Mouse (Mus musculus) cerebellum, postnatal 4 days (tissue): ENCODE measurements around the gene Ccdc57.

Source experiments
- DNase-seq, 2 experiments: peaks; one replicate each; pipeline ENCODE4 v3.0.0; 2022; ENCODE audit warnings: low spot score in 2 of 2, mixed read lengths in 1 of 2

The Ccdc57 gene

DNA sequence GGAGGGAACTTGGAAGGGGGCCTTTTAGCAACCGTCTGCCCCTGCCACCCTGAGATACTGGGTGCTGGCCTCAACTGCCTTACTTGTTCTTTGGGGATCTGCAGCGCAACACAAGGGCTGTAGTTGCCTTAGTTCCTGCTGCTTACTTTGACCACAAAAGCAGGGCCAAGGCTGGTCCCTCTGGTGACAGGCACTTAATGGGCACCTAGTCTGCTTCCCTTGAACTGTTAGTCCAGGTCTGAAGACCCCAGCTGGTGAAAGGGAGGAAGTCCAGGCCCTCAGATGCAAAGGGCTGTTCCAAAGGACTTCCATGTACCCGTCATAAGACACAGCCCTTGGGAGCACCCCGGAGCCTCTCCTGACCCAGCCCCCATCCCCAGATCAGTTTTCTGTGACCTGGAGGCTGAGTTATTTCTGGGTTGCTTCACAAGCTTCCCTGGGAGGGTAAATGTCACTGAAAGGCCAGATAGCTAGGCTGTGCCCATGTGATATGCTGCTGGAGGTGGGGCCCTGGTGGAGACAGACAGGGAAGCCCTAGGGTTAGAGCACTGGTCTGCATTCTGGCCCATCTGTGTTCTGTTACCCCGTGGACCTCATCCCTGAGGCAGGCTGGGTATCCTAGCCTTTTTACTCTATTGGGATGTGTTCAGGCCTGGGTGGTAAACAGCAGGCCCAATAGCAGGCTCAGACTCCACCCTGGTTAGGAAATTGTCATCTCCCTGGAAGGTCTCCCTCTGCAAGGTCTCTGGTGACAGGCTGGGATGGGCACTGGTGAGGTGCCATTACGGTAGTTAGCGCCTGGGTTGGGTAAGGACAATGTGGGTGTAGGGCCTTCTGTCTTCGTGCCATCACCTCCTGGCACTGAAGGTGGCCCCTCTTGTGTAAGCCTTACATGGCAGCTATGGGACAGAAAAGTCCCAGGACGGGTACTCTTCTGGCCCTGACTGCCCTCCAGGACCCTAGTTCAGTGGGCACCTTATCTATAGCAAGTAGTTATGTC lies 19.4 kb upstream of the Ccdc57 start:
- DNase-seq: no peak

DNA sequence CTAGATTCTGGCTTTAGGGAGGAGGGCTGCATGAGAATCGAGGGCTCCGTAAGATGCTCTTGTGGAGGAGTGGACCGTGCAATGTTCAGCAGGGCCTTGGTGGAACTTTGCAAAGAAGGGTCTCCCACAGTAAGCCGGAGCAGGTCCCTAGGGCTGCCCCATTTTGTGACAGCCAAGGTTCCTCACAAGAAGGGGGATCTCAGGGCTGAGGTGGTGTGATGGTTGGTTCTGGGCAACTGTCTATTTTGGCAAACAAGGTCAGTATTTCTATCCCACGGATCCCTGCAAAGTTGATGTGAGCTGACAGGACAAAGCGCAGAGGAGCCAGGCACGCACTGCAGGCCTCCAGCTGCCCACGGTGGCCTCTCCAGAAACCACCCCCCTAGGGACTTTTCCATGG lies 18.6 kb upstream of the Ccdc57 start:
- DNase-seq: no peak

GRCm38 (mm10) chr11:120950281-120951202 lies 17.9 kb upstream of the Ccdc57 start:
- peak in 1 of 2 experiments; percentile 71 for DNase-seq

DNA sequence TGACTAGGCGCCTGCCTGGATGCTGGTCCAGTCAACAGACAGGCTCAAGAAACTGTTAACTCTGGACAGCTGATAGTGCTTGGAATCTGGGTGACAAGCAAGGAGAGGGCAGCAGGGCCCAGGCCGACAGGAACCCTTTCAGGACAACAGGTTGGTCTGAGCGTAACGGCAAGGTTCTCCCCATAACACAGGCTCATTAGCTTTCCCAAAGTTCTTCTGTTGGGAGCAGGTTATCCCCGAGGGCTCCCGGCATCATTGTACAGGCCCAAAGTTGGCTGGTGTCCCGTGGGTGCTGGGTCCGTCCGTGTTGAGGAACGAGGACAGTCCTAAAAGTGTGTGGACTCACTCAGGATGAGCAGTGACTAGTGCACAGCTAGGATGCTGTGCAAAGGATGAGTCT lies 17.2 kb upstream of the Ccdc57 start:
- DNase-seq: no peak

GRCm38 (mm10) chr11:120948861-120949851 lies 16.5 kb upstream of the Ccdc57 start:
- no peak for DNase-seq

- DNase-seq: no peak
Measured at GRCm38 (mm10) chr11:120948328-120948727, 15.7 kb upstream of the Ccdc57 start, which contains the start of gene Slc16a3. Gene Slc16a3, plus strand, starts transcription at chr11:120948480.

DNA sequence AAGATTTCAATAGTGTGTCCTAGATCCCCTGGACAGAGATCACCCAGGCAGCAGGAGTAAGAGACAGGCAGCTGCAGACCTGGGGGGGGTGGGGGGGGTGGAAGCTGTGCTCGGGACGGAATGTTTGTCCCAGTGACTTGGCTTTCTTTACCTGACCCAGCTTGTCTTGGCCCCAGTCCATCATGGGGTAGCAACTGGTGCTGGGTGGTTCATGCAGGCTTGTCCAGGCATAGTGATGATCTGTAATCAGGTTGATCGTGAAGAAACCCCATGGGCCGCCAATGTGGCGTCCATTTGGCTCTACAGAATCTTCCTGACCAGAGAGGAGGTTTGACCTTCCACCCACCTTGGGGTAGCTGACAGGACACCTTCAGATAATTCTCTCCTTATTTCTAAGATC lies 13.3 kb upstream of the Ccdc57 start:
- DNase-seq: no peak

DNA sequence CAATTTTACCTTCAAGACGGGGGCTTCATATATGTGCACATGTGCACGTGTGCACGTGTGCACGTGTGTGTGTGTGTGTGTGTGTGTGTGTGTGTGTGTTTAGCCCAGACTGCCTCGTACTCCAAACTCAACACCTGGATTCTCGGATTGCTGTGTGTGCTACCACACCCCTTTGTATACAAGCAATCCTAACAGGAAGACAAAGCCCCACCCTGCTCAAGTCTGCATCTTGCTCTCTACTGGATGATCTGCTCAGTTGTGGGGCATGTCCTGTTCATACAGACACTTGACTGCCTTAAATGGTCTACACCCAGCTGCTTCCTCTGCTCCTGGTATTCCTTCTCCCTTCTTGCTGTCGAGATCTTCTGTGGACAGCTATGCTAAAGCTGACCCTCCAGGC lies 12.6 kb upstream of the Ccdc57 start:
- DNase-seq: no peak

- DNase-seq: no peak
Measured at GRCm38 (mm10) chr11:120940959-120941358, 8.3 kb upstream of the Ccdc57 start.

GRCm38 (mm10) chr11:120939712-120940341 lies 7.2 kb upstream of the Ccdc57 start:
- no peak for DNase-seq

DNA sequence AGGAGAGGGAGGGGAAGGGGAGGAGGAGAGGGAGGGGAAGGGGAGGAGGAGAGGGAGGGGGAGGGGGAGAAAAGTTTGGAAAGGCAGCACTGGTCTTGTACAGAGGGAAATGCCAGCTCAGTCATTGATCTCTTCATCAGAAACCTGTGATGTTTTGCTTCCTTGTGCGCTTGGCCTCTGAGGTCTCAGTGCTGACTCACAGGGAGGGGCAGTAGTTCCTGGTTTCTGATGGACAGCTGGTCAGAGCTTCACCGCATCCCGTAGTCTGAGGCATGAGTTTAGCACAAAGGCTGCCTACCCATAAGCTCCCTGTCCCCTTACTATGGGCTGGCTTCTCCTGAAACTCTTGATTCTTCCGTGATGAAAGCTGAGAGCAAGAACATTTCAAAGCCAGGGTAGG lies 6.1 kb upstream of the Ccdc57 start:
- DNase-seq: no peak

DNA sequence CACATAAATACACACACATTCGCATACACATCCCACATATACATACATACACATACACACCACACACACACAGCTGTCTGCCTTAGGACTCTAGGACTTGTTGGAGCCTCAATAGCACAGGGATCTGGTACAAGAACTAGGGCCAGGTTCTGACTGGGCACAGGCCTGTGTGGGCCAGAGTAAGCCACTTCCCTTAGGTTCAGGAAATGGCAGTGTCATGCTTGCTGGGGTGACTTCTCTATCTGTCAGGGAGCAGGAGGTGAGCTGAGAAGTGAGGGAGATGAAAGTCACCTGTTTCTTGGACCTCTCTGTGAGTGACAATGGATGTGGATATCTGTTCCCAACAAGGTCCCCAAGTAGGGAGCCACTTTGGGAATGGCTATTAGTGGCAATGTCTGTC lies 5.3 kb upstream of the Ccdc57 start:
- DNase-seq: no peak

GRCm38 (mm10) chr11:120931479-120931878 lies 1.2 kb downstream of the Ccdc57 start:
- no peak for DNase-seq

DNA sequence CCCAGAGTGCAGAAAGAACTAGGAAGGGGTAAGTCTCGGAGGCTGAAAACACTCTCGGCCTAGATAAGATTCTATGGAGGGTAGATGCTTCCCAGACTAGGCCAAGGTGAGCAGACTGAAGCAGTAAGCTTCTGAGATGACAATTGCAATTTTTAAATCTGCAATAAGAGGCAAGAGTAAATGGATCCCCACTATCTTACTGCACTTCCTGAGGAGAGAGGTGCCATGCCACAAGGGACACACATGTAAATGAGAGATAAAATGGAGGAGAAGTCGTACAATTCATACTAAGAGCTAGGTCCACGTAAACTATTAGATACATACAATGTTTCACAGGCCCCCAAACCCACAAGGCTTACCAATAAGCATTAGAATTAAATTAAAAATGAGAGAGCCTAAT lies 4.2 kb downstream of the Ccdc57 start:
- DNase-seq: no peak

DNA sequence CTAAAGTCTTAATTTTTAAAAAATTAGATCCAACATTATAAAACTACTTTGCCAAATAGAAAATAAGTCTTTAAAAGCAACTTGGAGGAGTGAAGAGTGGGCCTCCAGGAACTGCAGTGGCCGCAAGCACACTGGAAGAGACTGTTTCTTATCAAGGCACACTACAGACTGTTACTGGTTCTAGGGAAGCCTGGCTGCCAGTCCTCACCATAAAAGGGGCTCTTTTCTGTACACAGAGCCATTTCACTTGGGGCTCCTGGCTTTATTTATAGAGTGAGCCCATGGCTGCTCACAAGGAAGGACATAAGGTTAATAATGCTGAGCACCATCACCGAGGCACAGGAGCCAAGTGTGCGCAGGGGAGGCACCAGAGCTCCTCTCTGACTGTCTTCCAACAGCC lies 10.1 kb downstream of the Ccdc57 start:
- DNase-seq: no peak

DNA sequence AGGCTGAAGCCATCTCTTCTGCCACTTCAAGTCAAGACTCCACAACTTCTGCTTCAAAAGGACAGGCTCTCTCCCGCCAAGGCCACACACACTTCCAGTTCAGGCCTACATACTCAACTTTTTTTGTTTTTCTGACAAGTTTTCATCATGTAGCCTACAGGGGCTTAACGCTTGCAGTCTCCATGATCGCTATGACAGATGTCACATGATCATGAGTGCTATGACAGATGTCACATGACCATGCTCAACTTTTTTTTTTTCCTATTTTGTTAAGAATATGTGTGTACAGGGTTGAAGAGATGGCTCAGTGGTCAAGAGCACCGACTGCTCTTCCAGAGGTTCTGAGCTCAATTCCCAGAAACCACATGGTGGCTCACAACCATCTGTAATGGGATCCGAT lies 14.9 kb downstream of the Ccdc57 start:
- no peak for DNase-seq

- no peak for DNase-seq
Measured at GRCm38 (mm10) chr11:120916477-120916876, 16.2 kb downstream of the Ccdc57 start.

- DNase-seq: no peak
Measured at GRCm38 (mm10) chr11:120913796-120914195, 18.9 kb downstream of the Ccdc57 start.

DNA sequence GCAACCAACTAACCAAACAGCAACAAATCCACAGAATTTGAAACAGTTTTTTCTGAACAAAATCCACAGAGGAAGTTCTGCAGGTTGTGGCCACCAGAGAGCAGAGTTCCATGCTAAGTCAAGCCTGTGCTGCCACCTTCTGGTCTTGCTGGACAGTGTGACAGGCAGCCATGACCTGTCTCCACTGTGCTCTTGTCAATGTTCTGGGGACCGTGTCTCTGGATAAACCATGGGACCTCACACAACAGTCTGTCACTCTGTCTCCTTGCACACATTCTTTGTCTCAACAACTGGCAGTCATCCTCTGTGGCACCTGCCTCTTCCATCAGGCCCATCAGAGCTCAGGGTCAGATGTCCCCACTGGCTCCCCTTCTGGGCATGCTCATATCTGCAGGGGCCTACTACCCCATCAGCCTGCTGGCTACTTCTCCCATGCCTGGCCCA lies 27.2 kb downstream of the Ccdc57 start:
- DNase-seq: peak; percentile 44 to 72

DNA sequence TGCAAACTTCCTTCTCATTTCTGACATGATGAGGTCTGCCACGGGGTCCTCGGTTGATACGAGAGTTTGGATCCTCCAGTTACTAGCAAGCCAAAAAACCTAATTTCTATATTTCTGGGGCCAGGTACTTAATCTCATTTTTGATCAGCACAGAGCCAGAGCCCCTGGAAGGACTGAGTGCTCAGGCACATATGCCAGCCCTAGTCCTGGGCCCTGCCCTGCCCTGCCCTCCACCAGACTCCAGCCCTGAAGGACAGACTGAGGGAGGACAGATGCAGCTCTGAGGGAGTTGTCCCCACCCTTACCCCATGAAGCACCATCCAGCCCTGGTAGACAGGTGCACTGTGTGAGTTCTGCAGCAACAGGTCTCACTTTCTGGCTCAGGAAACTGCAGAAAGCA lies 28.1 kb downstream of the Ccdc57 start:
- DNase-seq: no peak
